ENCODE assay signal across 35 mouse cellular contexts in the genomic region with DNA sequence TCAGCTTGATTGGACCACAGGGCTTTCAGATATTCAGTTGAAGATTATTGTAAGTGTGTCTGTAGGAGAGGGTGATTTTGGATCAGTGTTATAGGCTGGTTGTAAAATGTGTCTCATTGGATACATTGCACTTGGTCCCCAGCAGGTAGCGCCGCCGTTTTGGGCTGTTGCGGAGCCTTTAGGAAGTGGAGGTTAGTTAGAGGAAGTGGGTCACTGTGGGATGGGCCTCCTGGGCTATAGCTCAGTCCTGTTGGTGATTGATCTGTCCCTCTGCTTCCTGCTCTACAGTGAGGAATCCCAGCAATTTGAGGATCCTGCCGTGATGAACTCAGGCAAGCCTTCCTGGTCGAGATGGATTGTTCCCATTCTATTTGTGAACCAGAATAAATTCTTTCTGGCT.
"Had no signal": no experiment of that assay in that cellular context is flagged by ENCODE, and none has a peak within 500 bp of the region (broad histone marks: within the 10 kb centered on the region; RNA-seq: fewer than 3 reads in every experiment).

No protein-coding gene starts in this region.

- H3K27me3 ChIP-seq: heart, embryonic 12.5 days; heart, embryonic 13.5 days; heart, embryonic 15.5 days; hindbrain, embryonic 12.5 days; hindbrain, embryonic 13.5 days; hindbrain, embryonic 15.5 days; intestine, embryonic 15.5 days; kidney, embryonic 15.5 days had no signal

- H3K27ac ChIP-seq: heart, embryonic 13.5 days; heart, embryonic 15.5 days; hindbrain, embryonic 10.5 days; hindbrain, embryonic 12.5 days; hindbrain, embryonic 13.5 days; hindbrain, embryonic 14.5 days; hindbrain, embryonic 15.5 days; hindbrain, postnatal 0 days; intestine, embryonic 15.5 days; kidney, embryonic 15.5 days; kidney, postnatal 0 days; layer of hippocampus, adult 2 months; left cerebral cortex, adult 2 months had no signal

- H3K9ac ChIP-seq: heart, embryonic 12.5 days; heart, embryonic 13.5 days; heart, embryonic 15.5 days; hindbrain, embryonic 12.5 days; hindbrain, embryonic 13.5 days; hindbrain, embryonic 14.5 days; hindbrain, embryonic 15.5 days; intestine, embryonic 15.5 days; kidney, embryonic 15.5 days had no signal

- H3K36me3 ChIP-seq: heart, embryonic 12.5 days; heart, embryonic 13.5 days; heart, embryonic 15.5 days; hindbrain, embryonic 10.5 days; hindbrain, embryonic 12.5 days; hindbrain, embryonic 13.5 days; hindbrain, embryonic 15.5 days; intestine, embryonic 15.5 days; kidney, embryonic 15.5 days had no signal

- H3K4me1 ChIP-seq: heart, embryonic 12.5 days; heart, embryonic 13.5 days; heart, embryonic 15.5 days; hindbrain, embryonic 10.5 days; hindbrain, embryonic 12.5 days; hindbrain, embryonic 13.5 days; hindbrain, embryonic 15.5 days; intestine, embryonic 15.5 days; kidney, embryonic 15.5 days had no signal

- H3K4me3 ChIP-seq: heart, embryonic 12.5 days; heart, embryonic 13.5 days; heart, embryonic 15.5 days; hindbrain, embryonic 10.5 days; hindbrain, embryonic 12.5 days; hindbrain, embryonic 13.5 days; hindbrain, embryonic 15.5 days; intestine, embryonic 15.5 days; kidney, embryonic 15.5 days; layer of hippocampus, adult 2 months; left cerebral cortex, adult 2 months had no signal

- H3K9me3 ChIP-seq: heart, embryonic 12.5 days; heart, embryonic 13.5 days; heart, embryonic 15.5 days; hindbrain, embryonic 10.5 days; hindbrain, embryonic 12.5 days; hindbrain, embryonic 15.5 days; intestine, embryonic 15.5 days; kidney, embryonic 15.5 days had no signal

- DNase-seq: heart, postnatal 10 days; heart, postnatal 14 days; heart, postnatal 36 days; heart, postnatal 4 days; kidney, adult 11 months; kidney, adult 18-20 months; kidney, adult 2 months; kidney, adult 8-10 months; kidney, adult 9 months; kidney, postnatal 10 days; kidney, postnatal 14 days; kidney, postnatal 25 days; kidney, postnatal 36 days; kidney, postnatal 4 days; layer of hippocampus, adult 9-11 months; layer of hippocampus, postnatal 36 days had no signal

- ATAC-seq: hindbrain, embryonic 16.5 days; hindbrain, postnatal 0 days; inflammation-experienced regulatory T-cells, adult 6 months; intestine, embryonic 15.5 days; intestine, embryonic 16.5 days; intestine, postnatal 0 days had no signal

- H3K4me2 ChIP-seq: heart, embryonic 11.5 days; heart, embryonic 12.5 days; heart, embryonic 13.5 days; heart, embryonic 15.5 days; hindbrain, embryonic 12.5 days; hindbrain, embryonic 13.5 days; hindbrain, embryonic 14.5 days; hindbrain, embryonic 15.5 days; intestine, embryonic 15.5 days; kidney, embryonic 15.5 days had no signal
